Mouse (Mus musculus) embryonic fibroblast, embryonic 13.5 days (primary cell): Measurements from ENCODE around the gene Brsk2.

Experiments used
- CTCF ChIP-seq: IDR thresholded peaks from 2 replicates; pipeline ENCODE4 v1.5.1; 2011; ENCODE audit warnings: mild to moderate bottlenecking, control low read depth, low read length, moderate library complexity, borderline replicate concordance; ENCODE audit not compliant: insufficient read depth
- POLR2A ChIP-seq: IDR thresholded peaks from 2 replicates; pipeline ENCODE4 v1.6.1; 2011; ENCODE audit warnings: low read depth, mild to moderate bottlenecking, control low read depth, low read length, moderate library complexity

DNA sequence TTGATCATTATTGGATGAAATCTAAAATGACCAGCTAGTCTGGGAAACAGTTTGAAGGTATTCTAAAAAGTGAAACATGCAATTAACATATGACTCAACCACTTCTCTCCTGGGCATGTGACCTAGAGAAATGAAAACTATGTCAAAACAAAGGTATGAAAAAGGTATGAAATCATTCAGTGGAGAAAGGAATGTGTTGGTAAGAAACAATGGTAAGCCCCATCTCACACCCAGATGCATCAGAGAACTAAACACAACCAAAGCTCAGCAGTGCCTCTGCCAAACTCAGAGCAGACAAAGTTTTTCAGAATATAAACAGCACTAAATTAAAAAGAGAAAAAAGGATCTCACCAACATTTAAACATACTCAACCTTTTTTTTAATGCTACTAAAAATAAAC, 80.5 kb downstream of the Brsk2 start:
- no peak for TF ChIP-seq POLR2A
- TF ChIP-seq CTCF: no peak
